Mouse (Mus musculus): ENCODE data around the gene Sp8. TPM values are rescaled to one million over a fixed set of nuclear protein-coding genes. Genes with fewer than 3 reads are reported as not detected.

Gene Sp8
- polyA plus RNA-seq, 1 experiment from 2014 or later: 4.5 TPM

- H3K36me3 ChIP-seq (ENCODE audit: control insufficient read depth, insufficient read depth, low read length): no peaks in the 10 kb centered on the region
- H3K4me2 ChIP-seq (ENCODE audit: low read depth, severe bottlenecking): no peak overlapping the region
- WGBS: 4% methylated on average over 3 of the region's 3 CpGs
- ATAC-seq (ENCODE audit: insufficient number of reproducible peaks, low FRiP score, low TSS enrichment, low read depth) (no peak), DNase-seq (ENCODE audit: low spot score) (no peak)
- no peaks in the 10 kb centered on the region for H3K9me3 ChIP-seq (ENCODE audit: control insufficient read depth, low read length)
- peaks cover 4% of the 10 kb centered on the region; the same call in 1 of the 2 replicates for H3K4me1 ChIP-seq (ENCODE audit: control insufficient read depth, insufficient read depth, low read length)
- no peak overlapping the region for H3K27ac ChIP-seq (replicated peaks; ENCODE audit: low read depth, low read length)
- no peak overlapping the region for H3K9ac ChIP-seq (ENCODE audit: low read length)
- peaks cover 73% of the 10 kb centered on the region for H3K27me3 ChIP-seq (ENCODE audit: control insufficient read depth, insufficient read depth, low read length)
- no peak overlapping the region for H3K4me3 ChIP-seq (ENCODE audit: low read depth, low read length)
Observed at GRCm38 (mm10) chr12:118845351-118845750, 778 bp upstream of the Sp8 start.

GRCm38 (mm10) chr12:118846649-118847321 is 656 bp downstream of the Sp8 start:
- no peaks in the 10 kb centered on the region for H3K36me3 ChIP-seq (ENCODE audit: control insufficient read depth, insufficient read depth, low read length)
- no peaks in the 10 kb centered on the region for H3K9me3 ChIP-seq (ENCODE audit: control insufficient read depth, low read length)
- DNase-seq (ENCODE audit: low spot score) (peak; percentile 75), ATAC-seq (ENCODE audit: insufficient number of reproducible peaks, low FRiP score, low TSS enrichment, low read depth) (0 out of 2 replicates have a peak, but pooled peaks have one; percentile 37)
- H3K27ac ChIP-seq (replicated peaks; ENCODE audit: low read depth, low read length): no peak overlapping the region
- H3K9ac ChIP-seq (ENCODE audit: low read length): no peak overlapping the region
- peak overlapping the region; percentile 87 for H3K4me2 ChIP-seq (ENCODE audit: low read depth, severe bottlenecking)
- peaks cover 4% of the 10 kb centered on the region; the same call in 1 of the 2 replicates for H3K4me1 ChIP-seq (ENCODE audit: control insufficient read depth, insufficient read depth, low read length)
- under 1% methylated on average over 59 of the region's 59 CpGs for WGBS
- H3K4me3 ChIP-seq (ENCODE audit: low read depth, low read length): peak overlapping the region; percentile 45
- H3K27me3 ChIP-seq (ENCODE audit: control insufficient read depth, insufficient read depth, low read length): peaks cover 73% of the 10 kb centered on the region

GRCm38 (mm10) chr12:118847381-118847780 is 1.3 kb downstream of the Sp8 start:
- no peaks in the 10 kb centered on the region for H3K9me3 ChIP-seq (ENCODE audit: control insufficient read depth, low read length)
- under 1% methylated on average over 17 of the region's 17 CpGs for WGBS
- H3K4me2 ChIP-seq (ENCODE audit: low read depth, severe bottlenecking): peak overlapping the region; percentile 87
- peaks cover 75% of the 10 kb centered on the region for H3K27me3 ChIP-seq (ENCODE audit: control insufficient read depth, insufficient read depth, low read length)
- H3K9ac ChIP-seq (ENCODE audit: low read length): no peak overlapping the region
- H3K4me1 ChIP-seq (ENCODE audit: control insufficient read depth, insufficient read depth, low read length): peaks cover 4% of the 10 kb centered on the region; the same call in 1 of the 2 replicates
- peak overlapping the region; percentile 45 for H3K4me3 ChIP-seq (ENCODE audit: low read depth, low read length)
- no peaks in the 10 kb centered on the region for H3K36me3 ChIP-seq (ENCODE audit: control insufficient read depth, insufficient read depth, low read length)
- ATAC-seq (ENCODE audit: insufficient number of reproducible peaks, low FRiP score, low TSS enrichment, low read depth): no peak
- H3K27ac ChIP-seq (replicated peaks; ENCODE audit: low read depth, low read length): no peak overlapping the region
- DNase-seq (ENCODE audit: low spot score): peak; percentile 50

- H3K4me2 ChIP-seq (ENCODE audit: low read depth, severe bottlenecking): peak overlapping the region; percentile 39
- H3K9ac ChIP-seq (ENCODE audit: low read length): no peak overlapping the region
- peaks cover 4% of the 10 kb centered on the region; the same call in 1 of the 2 replicates for H3K4me1 ChIP-seq (ENCODE audit: control insufficient read depth, insufficient read depth, low read length)
- H3K27me3 ChIP-seq (ENCODE audit: control insufficient read depth, insufficient read depth, low read length): peaks cover 70% of the 10 kb centered on the region
- peak; percentile 62 for DNase-seq (ENCODE audit: low spot score)
- no peak overlapping the region for H3K27ac ChIP-seq (replicated peaks; ENCODE audit: low read depth, low read length)
- no peaks in the 10 kb centered on the region for H3K9me3 ChIP-seq (ENCODE audit: control insufficient read depth, low read length)
- no peaks in the 10 kb centered on the region for H3K36me3 ChIP-seq (ENCODE audit: control insufficient read depth, insufficient read depth, low read length)
- peak overlapping the region; percentile 34 for H3K4me3 ChIP-seq (ENCODE audit: low read depth, low read length)
- no peak for ATAC-seq (ENCODE audit: insufficient number of reproducible peaks, low FRiP score, low TSS enrichment, low read depth)
- WGBS: under 1% methylated on average over 23 of the region's 23 CpGs
Observed at GRCm38 (mm10) chr12:118847861-118848495, 1.8 kb downstream of the Sp8 start.

- under 1% methylated on average over 78 of the region's 80 CpGs for WGBS
- Histone ChIP-seq H3K9me3 (ENCODE audit: control insufficient read depth, low read length) (no peaks in the 10 kb centered on the region), H3K4me3 (ENCODE audit: low read depth, low read length) (peak overlapping the region; percentile 34), H3K27ac (replicated peaks; ENCODE audit: low read depth, low read length) (no peak overlapping the region), H3K4me1 (ENCODE audit: control insufficient read depth, insufficient read depth, low read length) (peaks cover 4% of the 10 kb centered on the region; the same call in 1 of the 2 replicates), H3K27me3 (ENCODE audit: control insufficient read depth, insufficient read depth, low read length) (peaks cover 69% of the 10 kb centered on the region), H3K9ac (ENCODE audit: low read length) (peak overlapping the region; percentile 34; the same call in 1 of the 2 replicates), H3K4me2 (ENCODE audit: low read depth, severe bottlenecking) (peak overlapping the region; percentile 39), H3K36me3 (ENCODE audit: control insufficient read depth, insufficient read depth, low read length) (no peaks in the 10 kb centered on the region)
- DNase-seq (ENCODE audit: low spot score) (peak; percentile 69), ATAC-seq (ENCODE audit: insufficient number of reproducible peaks, low FRiP score, low TSS enrichment, low read depth) (no peak)
Observed at GRCm38 (mm10) chr12:118848496-118849202, 2.5 kb downstream of the Sp8 start.

- peak overlapping the region; percentile 34 for H3K4me3 ChIP-seq (ENCODE audit: low read depth, low read length)
- H3K27me3 ChIP-seq (ENCODE audit: control insufficient read depth, insufficient read depth, low read length): peaks cover 66% of the 10 kb centered on the region
- H3K9ac ChIP-seq (ENCODE audit: low read length): peak overlapping the region; percentile 34; the same call in 1 of the 2 replicates
- peaks cover 6% of the 10 kb centered on the region; the same call in 1 of the 2 replicates for H3K4me1 ChIP-seq (ENCODE audit: control insufficient read depth, insufficient read depth, low read length)
- no peaks in the 10 kb centered on the region for H3K36me3 ChIP-seq (ENCODE audit: control insufficient read depth, insufficient read depth, low read length)
- under 1% methylated on average over 78 of the region's 78 CpGs for WGBS
- DNase-seq (ENCODE audit: low spot score) (peak; percentile 66), ATAC-seq (ENCODE audit: insufficient number of reproducible peaks, low FRiP score, low TSS enrichment, low read depth) (peak; percentile 24; the same call in 1 of the 2 replicates)
- no peaks in the 10 kb centered on the region for H3K9me3 ChIP-seq (ENCODE audit: control insufficient read depth, low read length)
- H3K27ac ChIP-seq (replicated peaks; ENCODE audit: low read depth, low read length): no peak overlapping the region
- H3K4me2 ChIP-seq (ENCODE audit: low read depth, severe bottlenecking): peak overlapping the region; percentile 39; the same call in 1 of the 2 replicates
Observed at GRCm38 (mm10) chr12:118849203-118849861, 3.2 kb downstream of the Sp8 start.

- H3K36me3 ChIP-seq (ENCODE audit: control insufficient read depth, insufficient read depth, low read length): no peaks in the 10 kb centered on the region
- H3K27me3 ChIP-seq (ENCODE audit: control insufficient read depth, insufficient read depth, low read length): peaks cover 60% of the 10 kb centered on the region
- no peak overlapping the region for H3K9ac ChIP-seq (ENCODE audit: low read length)
- H3K27ac ChIP-seq (replicated peaks; ENCODE audit: low read depth, low read length): no peak overlapping the region
- peaks cover 8% of the 10 kb centered on the region; the same call in 1 of the 2 replicates for H3K4me1 ChIP-seq (ENCODE audit: control insufficient read depth, insufficient read depth, low read length)
- DNase-seq (ENCODE audit: low spot score) (peak; percentile 69), ATAC-seq (ENCODE audit: insufficient number of reproducible peaks, low FRiP score, low TSS enrichment, low read depth) (no peak)
- 2% methylated on average over 11 of the region's 11 CpGs for WGBS
- H3K4me3 ChIP-seq (ENCODE audit: low read depth, low read length): peak overlapping the region; percentile 10
- H3K4me2 ChIP-seq (ENCODE audit: low read depth, severe bottlenecking): no peak overlapping the region
- no peaks in the 10 kb centered on the region for H3K9me3 ChIP-seq (ENCODE audit: control insufficient read depth, low read length)
Observed at GRCm38 (mm10) chr12:118849996-118850395, 3.9 kb downstream of the Sp8 start.
